Mouse (Mus musculus) frontal cortex, adult 2 months (tissue): ENCODE data around the gene Olfr832. TPM values are rescaled to one million over a fixed set of nuclear protein-coding genes. Genes with fewer than 3 reads are reported as not detected.
"Not testable (repeated sequence)": the region's sequence is repeated elsewhere in the genome, so short reads cannot be mapped to it uniquely, and the experiment has no call there.

Experiments
- DNase-seq, 2 experiments: peaks; one replicate each; pipeline ENCODE4 v3.0.0; 2022; ENCODE audit warnings: low spot score in 1 of 2; ENCODE audit errors: extremely low spot score in 1 of 2
- polyA plus RNA-seq: library from polyadenylated mRNA; depleted of rRNA; stranded (reverse); fragments of >200 nt; gene quantifications from 2 replicates; pipeline ENCODE4 v1.2.3, GENCODE M21; 2012; rRNA removed

Gene Olfr832
- not detected in 2 replicates for polyA plus RNA-seq

DNA sequence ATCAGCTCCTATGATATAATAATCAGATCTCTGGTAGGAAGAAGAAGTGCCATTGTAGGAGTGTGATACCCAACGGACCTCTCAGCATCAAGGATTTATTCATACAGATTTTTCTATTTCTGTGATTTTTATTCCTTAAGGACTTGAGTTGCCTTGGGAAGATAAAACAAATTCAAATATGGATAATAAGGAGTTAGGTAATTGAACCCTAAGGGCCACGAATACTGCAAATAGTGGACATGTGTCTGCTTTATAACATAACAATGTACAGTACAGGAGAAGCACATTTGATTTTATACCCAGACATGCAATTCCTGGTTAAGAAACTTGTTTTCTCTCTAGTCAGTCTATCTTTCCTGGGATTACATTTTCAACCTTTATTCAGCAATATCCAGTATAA lies at the start of gene Olfr832:
Gene Olfr832, plus strand, starts transcription at position 301 of the 400 bp plus-strand sequence.
- not testable (repeated sequence) for DNase-seq

DNA sequence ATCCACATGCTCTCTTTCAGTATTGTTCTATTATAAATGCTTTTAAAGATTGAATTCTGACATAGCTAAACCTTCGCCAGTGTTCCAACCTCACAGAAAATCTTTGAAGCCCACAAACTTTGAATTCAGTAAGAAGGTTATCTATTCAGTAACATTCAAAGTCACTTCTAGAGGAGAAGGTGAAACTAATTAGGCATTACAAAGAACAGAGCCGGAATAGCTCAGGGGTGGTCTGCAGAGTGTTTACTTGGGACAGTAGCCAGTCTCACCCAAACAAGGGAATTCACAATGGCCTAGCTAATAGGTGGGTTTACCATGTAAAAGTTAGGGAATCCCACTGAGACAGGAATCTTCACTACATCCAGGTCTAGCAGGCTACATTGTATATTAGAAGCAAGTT lies 29.2 kb upstream of the Olfr832 start:
- DNase-seq = not testable (repeated sequence)

DNA sequence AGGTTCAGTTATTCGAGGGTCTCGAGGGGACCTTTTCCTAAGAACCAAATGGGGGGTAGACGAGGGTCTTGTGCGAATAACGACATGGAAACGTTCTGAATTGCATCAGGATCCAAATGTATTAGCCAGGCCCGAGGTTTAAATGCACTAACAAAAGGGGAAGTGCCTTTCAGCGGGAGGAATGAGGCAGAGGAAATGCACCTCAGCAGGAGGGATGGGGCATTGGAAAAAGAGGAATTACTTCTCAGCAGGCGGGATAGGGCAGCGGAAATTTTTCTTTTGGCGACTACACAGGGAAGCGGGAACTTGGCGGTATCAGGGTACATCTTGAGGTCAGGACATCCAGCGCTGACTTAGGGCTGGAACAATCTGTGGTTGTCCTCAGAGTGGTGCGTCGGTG lies 9.0 kb upstream of the Olfr832 start:
- not testable (repeated sequence) for DNase-seq

DNA sequence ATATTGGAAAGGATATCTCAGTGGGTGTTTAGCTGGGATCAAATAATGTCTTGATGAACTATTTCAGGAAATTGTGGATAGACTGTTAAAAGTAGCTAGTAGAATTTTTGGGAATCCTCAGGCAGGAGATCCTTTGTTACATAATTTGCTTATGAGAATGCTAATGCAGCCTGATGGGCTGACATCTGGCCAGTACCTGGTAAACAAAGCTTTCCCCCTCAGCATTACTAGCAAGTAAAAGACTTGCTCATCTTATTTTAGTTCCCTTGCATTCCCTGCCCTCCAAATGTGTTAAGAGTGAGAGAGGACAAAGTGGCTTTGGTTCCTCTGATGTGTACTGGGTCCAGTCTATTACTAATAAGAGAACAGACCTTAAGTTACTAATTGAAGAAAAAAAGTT lies 25.1 kb downstream of the Olfr832 start:
- DNase-seq = no peak

DNA sequence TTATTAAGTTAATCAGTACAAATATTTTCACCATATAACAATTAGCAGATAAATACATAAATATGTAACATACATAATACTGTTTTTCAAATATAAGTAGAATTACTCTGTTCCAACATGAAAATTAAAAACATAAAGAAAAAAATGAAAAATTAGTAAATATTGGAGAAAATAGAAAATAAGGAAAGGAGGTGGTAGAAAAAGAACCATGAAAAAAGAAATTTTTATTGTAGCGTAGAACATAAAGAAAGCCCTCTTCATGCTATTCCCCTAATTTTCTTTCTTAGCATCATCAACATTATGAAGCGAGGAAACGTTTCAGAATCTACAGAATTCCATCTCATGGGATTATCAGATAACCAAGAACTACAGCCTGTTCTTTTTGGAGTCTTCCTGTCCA lies 50.8 kb downstream of the Olfr832 start, which contains the start of gene Olfr834:
Gene Olfr834, plus strand, starts transcription at position 301 of the 400 bp plus-strand sequence.
- no peak for DNase-seq

Other genes starting within 250 kb of the Olfr832 start
- 0.04 and 0.17 TPM in 2 replicates for gene Olfr24, start 173.1 kb upstream of the Olfr832 start, polyA plus RNA-seq
- not detected in 2 replicates for gene Olfr828, start 117.6 kb upstream of the Olfr832 start, polyA plus RNA-seq
- gene Olfr829, start 82.2 kb upstream of the Olfr832 start, polyA plus RNA-seq = not detected in 2 replicates
- not detected in 2 replicates for gene Olfr830, start 62.4 kb upstream of the Olfr832 start, polyA plus RNA-seq
- not detected in 2 replicates for gene Olfr834, start 50.9 kb downstream of the Olfr832 start, polyA plus RNA-seq
- not detected in 2 replicates for gene Olfr835, start 95.6 kb downstream of the Olfr832 start, polyA plus RNA-seq
- gene Olfr836, start 183.3 kb downstream of the Olfr832 start, polyA plus RNA-seq = not detected in 2 replicates
- gene Olfr837, start 199.2 kb downstream of the Olfr832 start, polyA plus RNA-seq = not detected in 2 replicates
- not detected in 2 replicates for gene Olfr839-ps1, start 240.2 kb downstream of the Olfr832 start, polyA plus RNA-seq